Mouse (Mus musculus) testis, adult 2 months (tissue): ENCODE results near the gene Mgat3. TPM values are rescaled to one million over a fixed set of nuclear protein-coding genes. Genes with fewer than 3 reads are reported as not detected.

Experiments
- H3K27ac ChIP-seq: fragments of 200-500 bp; 2 replicates; pipeline ENCODE4 v1.5.1; 2012; ENCODE audit warnings: low read depth, low read length; ENCODE audit not compliant: control insufficient read depth, insufficient read depth
- H3K27me3 ChIP-seq: fragments of 200-500 bp; 2 replicates; pipeline ENCODE4 v1.6.1; 2012; ENCODE audit warnings: mild to moderate bottlenecking, low read length, moderate library complexity; ENCODE audit not compliant: control insufficient read depth, insufficient read depth
- H3K36me3 ChIP-seq: fragments of 200-500 bp; 2 replicates; pipeline ENCODE4 v1.6.1; 2012; ENCODE audit warnings: mild to moderate bottlenecking, low read length; ENCODE audit not compliant: control insufficient read depth, insufficient read depth
- H3K4me1 ChIP-seq: fragments of 200-500 bp; 2 replicates; pipeline ENCODE4 v1.6.1; 2012; ENCODE audit warnings: low read length; ENCODE audit not compliant: control insufficient read depth, insufficient read depth
- H3K4me3 ChIP-seq: fragments of 200-500 bp; 2 replicates; pipeline ENCODE4 v1.5.1; 2012; ENCODE audit warnings: low read depth, mild to moderate bottlenecking, low read length, moderate library complexity, mixed read lengths; ENCODE audit not compliant: control insufficient read depth
- CTCF ChIP-seq: fragments of 200-500 bp; IDR thresholded peaks from 2 replicates; pipeline ENCODE4 v1.5.1; 2012; ENCODE audit warnings: low read depth, mild to moderate bottlenecking, inconsistent platforms, low read length, moderate library complexity; ENCODE audit not compliant: control insufficient read depth, insufficient read depth, insufficient replicate concordance
- POLR2A ChIP-seq: fragments of 200-500 bp; IDR thresholded peaks from 2 replicates; pipeline ENCODE4 v1.6.1; 2012; ENCODE audit warnings: low read depth, mild to moderate bottlenecking, inconsistent platforms, low read length, moderate library complexity; ENCODE audit not compliant: control insufficient read depth
- polyA plus RNA-seq: library from polyadenylated mRNA; depleted of rRNA; stranded (reverse); fragments of >200 nt; gene quantifications from 2 replicates; pipeline ENCODE4 v1.2.3, GENCODE M21; 2012

Mgat3 gene
- polyA plus RNA-seq, 1 experiment = 0.38 TPM

GRCm38 (mm10) chr15:80202111-80202775 is 28.7 kb downstream of the Mgat3 start:
- no peaks in the 10 kb centered on the region for H3K4me1 ChIP-seq
- H3K27ac ChIP-seq = no peak overlapping the region
- TF ChIP-seq CTCF (no peak), POLR2A (no peak)
- no peaks in the 10 kb centered on the region for H3K36me3 ChIP-seq
- H3K27me3 ChIP-seq = no peaks in the 10 kb centered on the region
- H3K4me3 ChIP-seq = no peak overlapping the region

GRCm38 (mm10) chr15:80203406-80203805 is 29.9 kb downstream of the Mgat3 start:
- H3K4me1 ChIP-seq = no peaks in the 10 kb centered on the region
- no peaks in the 10 kb centered on the region for H3K36me3 ChIP-seq
- no peak overlapping the region for H3K4me3 ChIP-seq
- H3K27ac ChIP-seq = no peak overlapping the region
- H3K27me3 ChIP-seq = no peaks in the 10 kb centered on the region
- no peak for TF ChIP-seq POLR2A
- no peak for TF ChIP-seq CTCF

GRCm38 (mm10) chr15:80206057-80206565 is 32.6 kb downstream of the Mgat3 start:
- H3K4me1 ChIP-seq = peaks cover 2% of the 10 kb centered on the region
- H3K27ac ChIP-seq = no peak overlapping the region
- H3K36me3 ChIP-seq = no peaks in the 10 kb centered on the region
- no peaks in the 10 kb centered on the region for H3K27me3 ChIP-seq
- TF ChIP-seq POLR2A (no peak), CTCF (no peak)
- no peak overlapping the region for H3K4me3 ChIP-seq

GRCm38 (mm10) chr15:80208446-80208845 is 34.9 kb downstream of the Mgat3 start:
- Histone ChIP-seq H3K4me1 (peaks cover 11% of the 10 kb centered on the region), H3K4me3 (no peak overlapping the region), H3K27ac (no peak overlapping the region), H3K36me3 (no peaks in the 10 kb centered on the region), H3K27me3 (no peaks in the 10 kb centered on the region)
- TF ChIP-seq CTCF = no peak
- TF ChIP-seq POLR2A = no peak

- Histone ChIP-seq H3K27ac (no peak overlapping the region), H3K4me1 (peaks cover 11% of the 10 kb centered on the region), H3K36me3 (no peaks in the 10 kb centered on the region), H3K27me3 (no peaks in the 10 kb centered on the region), H3K4me3 (no peak overlapping the region)
- TF ChIP-seq POLR2A (no peak), CTCF (no peak)
Measured at GRCm38 (mm10) chr15:80213688-80214087, 40.2 kb downstream of the Mgat3 start.

- H3K4me1 ChIP-seq = peaks cover 17% of the 10 kb centered on the region
- no peak overlapping the region for H3K4me3 ChIP-seq
- TF ChIP-seq POLR2A = no peak
- no peak for TF ChIP-seq CTCF
- no peaks in the 10 kb centered on the region for H3K27me3 ChIP-seq
- no peak overlapping the region for H3K27ac ChIP-seq
- H3K36me3 ChIP-seq = no peaks in the 10 kb centered on the region
Measured at GRCm38 (mm10) chr15:80215716-80216479, 42.4 kb downstream of the Mgat3 start.

DNA sequence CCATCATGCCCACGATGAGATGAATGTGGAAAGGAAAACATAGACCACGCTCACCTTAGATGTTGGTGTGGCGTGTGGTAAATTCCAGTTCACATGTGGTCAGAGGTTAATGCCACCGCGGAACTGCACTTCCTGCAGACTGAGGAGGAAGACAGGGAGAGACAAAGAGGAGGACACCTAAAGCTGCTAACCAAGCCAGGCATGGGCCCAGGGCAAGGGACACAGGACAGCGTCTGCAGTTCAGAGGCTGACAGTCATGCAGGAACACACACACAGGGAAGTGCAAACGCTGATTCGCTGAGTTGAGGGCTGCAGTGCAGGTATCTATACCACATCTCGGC is 42.9 kb downstream of the Mgat3 start:
- Histone ChIP-seq H3K27ac (no peak overlapping the region), H3K4me3 (no peak overlapping the region), H3K36me3 (no peaks in the 10 kb centered on the region), H3K27me3 (no peaks in the 10 kb centered on the region), H3K4me1 (peaks cover 11% of the 10 kb centered on the region)
- TF ChIP-seq POLR2A = no peak

GRCm38 (mm10) chr15:80217476-80217875 is 44.0 kb downstream of the Mgat3 start:
- Histone ChIP-seq H3K4me3 (no peak overlapping the region), H3K36me3 (no peaks in the 10 kb centered on the region), H3K4me1 (peaks cover 6% of the 10 kb centered on the region), H3K27me3 (no peaks in the 10 kb centered on the region), H3K27ac (no peak overlapping the region)
- TF ChIP-seq POLR2A (no peak), CTCF (no peak)
